Mouse (Mus musculus) NIH3T3 (cell line): Measurements from ENCODE around the gene Nt5c3b.

Source experiments
- DNase-seq: peaks from one replicate; pipeline ENCODE4 v3.0.0-alpha.2; 2012; ENCODE audit warnings: low read depth

Nt5c3b gene

GRCm38 (mm10) chr11:100379311-100379710, 62.3 kb downstream of the Nt5c3b start:
- DNase-seq, result no peak

GRCm38 (mm10) chr11:100378446-100378845, 63.2 kb downstream of the Nt5c3b start:
- DNase-seq, result no peak

- DNase-seq, result no peak
Observed at GRCm38 (mm10) chr11:100377989-100378388, 63.6 kb downstream of the Nt5c3b start.

GRCm38 (mm10) chr11:100376746-100377389, 64.7 kb downstream of the Nt5c3b start:
- no peak for DNase-seq

GRCm38 (mm10) chr11:100376005-100376404, 65.6 kb downstream of the Nt5c3b start:
- DNase-seq, result no peak

- DNase-seq, result no peak
Observed at GRCm38 (mm10) chr11:100375127-100375526, 66.5 kb downstream of the Nt5c3b start.
